Comparison of ENCODE assay signal across 22 mouse cellular contexts in the genomic region with DNA sequence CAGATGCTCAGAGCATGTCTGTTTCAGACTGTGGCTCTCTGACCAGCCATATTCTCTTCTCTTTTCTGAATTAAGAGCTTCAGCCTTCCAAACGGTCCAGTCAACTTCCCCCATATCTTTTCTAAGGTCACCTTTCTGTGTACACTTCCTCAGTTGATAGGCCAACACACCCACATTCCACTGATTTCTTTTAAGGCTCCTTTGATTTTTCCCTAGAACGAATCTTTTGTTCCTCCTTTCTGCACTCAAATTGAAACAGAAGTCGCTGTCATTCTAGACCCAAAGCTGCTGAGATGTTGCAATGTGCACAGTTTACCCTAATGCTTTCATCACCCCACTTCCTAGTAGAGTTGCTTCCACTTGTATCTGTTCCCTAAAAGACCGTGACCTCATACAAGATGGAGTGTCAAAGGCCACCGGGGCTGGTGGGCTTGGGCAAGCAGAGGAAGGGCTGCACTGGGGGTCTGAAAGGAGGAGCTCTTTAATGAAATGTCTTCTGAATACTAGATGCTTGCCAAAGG.
DNase-seq lines count a peak whose midpoint lies in the region; TF ChIP-seq lines count a peak whose summit lies in the region.
"Had no signal": no experiment of that assay in that cellular context is flagged by ENCODE, and none has a peak within 500 bp of the region (broad histone marks: within the 10 kb centered on the region; RNA-seq: fewer than 3 reads in every experiment).

No protein-coding gene starts in this region.

- TF ChIP-seq CTCF in bone marrow, adult 2 months (IDR thresholded peaks at IDR 0.05; ENCODE audit: control insufficient read depth, insufficient read depth, low read length), result no peak

- TF ChIP-seq POLR2A in bone marrow, adult 2 months (IDR thresholded peaks at IDR 0.05; ENCODE audit: borderline replicate concordance, control insufficient read depth, low read depth, low read length), result no peak

- no peak overlapping the region for H3K27ac ChIP-seq in ES-E14 (ENCODE audit: insufficient read depth, low read depth, low read length, poor library complexity, severe bottlenecking)
- peak overlapping the region; percentile 2; the same call in 1 of the 2 replicates for H3K27ac ChIP-seq in bone marrow, adult 2 months (ENCODE audit: control insufficient read depth, insufficient read depth, low read depth, low read length, poor library complexity)
- H3K27ac ChIP-seq in macrophage, result peak overlapping the region; percentile 75
- H3K27ac ChIP-seq: gastrocnemius, adult 2 months; hindbrain, embryonic 10.5 days; kidney, postnatal 0 days; limb, embryonic 15.5 days; neural tube, embryonic 15.5 days; stomach, embryonic 15.5 days had no signal

- H3K36me3 ChIP-seq in ES-E14 (ENCODE audit: control insufficient read depth, insufficient read depth, low read length, poor library complexity, severe bottlenecking), result no peaks in the 10 kb centered on the region
- H3K36me3 ChIP-seq in macrophage (ENCODE audit: inconsistent target), result no peaks in the 10 kb centered on the region
- H3K36me3 ChIP-seq: heart, embryonic 12.5 days; hindbrain, embryonic 10.5 days; limb, embryonic 15.5 days; neural tube, embryonic 15.5 days; stomach, embryonic 15.5 days had no signal

- H3K9ac ChIP-seq in ES-E14 (ENCODE audit: insufficient read depth, low read depth, low read length, poor library complexity, severe bottlenecking), result no peak overlapping the region
- H3K9ac ChIP-seq: heart, embryonic 12.5 days; limb, embryonic 15.5 days; neural tube, embryonic 15.5 days; stomach, embryonic 15.5 days had no signal

- peak; percentile 70 for DNase-seq in layer of hippocampus, adult 9-11 months
- no peak for DNase-seq in layer of hippocampus, postnatal 10 days (ENCODE audit: low spot score in 2 of 2)
- peak; percentile 13 for DNase-seq in ES-E14 (ENCODE audit: low read depth, low spot score)
- no peak for DNase-seq in frontal cortex, postnatal 14 days (ENCODE audit: low spot score in 2 of 2)
- no peak for DNase-seq in cerebellum, postnatal 36 days
- no peak for DNase-seq in adrenal gland, postnatal 4 days (ENCODE audit: low spot score in 2 of 2)
- DNase-seq: adrenal gland, postnatal 25 days; cerebellum, adult 2 months; embryo, embryonic 11 days; gastrocnemius, adult 2 months; retina, postnatal 1 day; spleen, adult 18-20 months; thymus, postnatal 14 days had no signal

- no peak overlapping the region for H3K4me3 ChIP-seq in ES-E14 (ENCODE audit: insufficient read depth in 1 of 2, low read depth in 1 of 2, low read length in 2 of 2, poor library complexity in 1 of 2, severe bottlenecking in 1 of 2)
- H3K4me3 ChIP-seq in bone marrow, adult 2 months (replicated peaks; ENCODE audit: control insufficient read depth, low read depth, low read length), result no peak overlapping the region
- no peak overlapping the region for H3K4me3 ChIP-seq in macrophage (ENCODE audit: inconsistent target)
- H3K4me3 ChIP-seq: gastrocnemius, adult 2 months; heart, embryonic 12.5 days; hindbrain, embryonic 10.5 days; limb, embryonic 15.5 days; megakaryocyte, embryonic 14.5 days; neural tube, embryonic 15.5 days; stomach, embryonic 15.5 days had no signal

- H3K79me2 ChIP-seq in macrophage (ENCODE audit: inconsistent target), result no peaks in the 10 kb centered on the region

- 16% methylated on average over 5 of the region's 5 CpGs for WGBS in bone marrow, adult 2 months
- WGBS in macrophage (ENCODE audit: missing documents), result 1% methylated on average over 5 of the region's 5 CpGs

- in situ Hi-C loops in ES-E14 (cut with MboI; ENCODE audit: low sequenced_read_pairs in 2 of 2, unreplicated experiment in 2 of 2), result no loop called here

- no peaks in the 10 kb centered on the region for H3K9me3 ChIP-seq in ES-E14 (ENCODE audit: control insufficient read depth, insufficient read depth, low read depth, low read length)
- H3K9me3 ChIP-seq: heart, embryonic 12.5 days; hindbrain, embryonic 10.5 days; limb, embryonic 15.5 days; megakaryocyte, embryonic 14.5 days; neural tube, embryonic 15.5 days; stomach, embryonic 15.5 days had no signal

- H3K4me1 ChIP-seq in ES-E14 (ENCODE audit: control insufficient read depth in 2 of 2, insufficient read depth in 2 of 2, low read length in 2 of 2, poor library complexity in 1 of 2), result no peaks in the 10 kb centered on the region; a peak in 1 of 4 replicates
- H3K4me1 ChIP-seq in bone marrow, adult 2 months (ENCODE audit: control insufficient read depth, insufficient read depth, low read length), result peaks cover 6% of the 10 kb centered on the region; the same call in 1 of the 2 replicates
- H3K4me1 ChIP-seq: limb, embryonic 15.5 days; neural tube, embryonic 15.5 days; stomach, embryonic 15.5 days had no signal

TF ChIP-seq in ES-E14, 5 proteins besides CTCF, POLR2A, EP300 and RAD21:
- TF ChIP-seq HCFC1 (IDR thresholded peaks at IDR 0.05; ENCODE audit: borderline replicate concordance, insufficient read depth, low read length), result no peak
- no peak for TF ChIP-seq MAFK (IDR thresholded peaks at IDR 0.05; ENCODE audit: insufficient read depth, low read depth, low read length)
- no peak for TF ChIP-seq ZNF384 (IDR thresholded peaks at IDR 0.05; ENCODE audit: low read depth, low read length)
- no peak for TF ChIP-seq CHD2 (IDR thresholded peaks at IDR 0.05; ENCODE audit: low read depth, low read length)
- TF ChIP-seq ZC3H11A (IDR thresholded peaks at IDR 0.05; ENCODE audit: borderline replicate concordance, low read depth, low read length), result no peak

Comparison
In these comparisons a context has a peak if more than half of its experiments do, and no peak if none do; other contexts are left out.
1. DNase-seq: peak in layer of hippocampus, adult 9-11 months (single experiment) and ES-E14 (single experiment); none in layer of hippocampus, postnatal 10 days (0 of 2), frontal cortex, postnatal 14 days (0 of 2), cerebellum, postnatal 36 days (0 of 2) and adrenal gland, postnatal 4 days (0 of 2).